Mouse (Mus musculus) lung, embryonic 14.5 days (tissue): ENCODE data around the gene Ahsa1. TPM values are rescaled to one million over a fixed set of nuclear protein-coding genes. Genes with fewer than 3 reads are reported as not detected.

Experiments used
- ATAC-seq: fragments of 200-750 bp; cut with Nextera tagmentation; 2 replicates; pipeline ENCODE4 v1.8.0; 2017; ENCODE audit warnings: mild to moderate bottlenecking, moderate TSS enrichment, moderate library complexity; ENCODE audit not compliant: insufficient read depth
- DNase-seq: peaks from one replicate; pipeline ENCODE4 v3.0.0-alpha.2; 2015
- H3K27ac ChIP-seq: fragments of 300-500 bp; sonication (generic); 2 replicates; pipeline ENCODE4 v1.5.1; 2014; ENCODE audit warnings: low read depth, mild to moderate bottlenecking, moderate library complexity
- H3K27me3 ChIP-seq: fragments of 300-500 bp; sonication (generic); 2 replicates; pipeline ENCODE4 v1.6.1; 2014; ENCODE audit warnings: low read length, control low read depth; ENCODE audit not compliant: insufficient read depth
- H3K36me3 ChIP-seq: fragments of 300-500 bp; sonication (generic); 2 replicates; pipeline ENCODE4 v1.6.1; 2014; ENCODE audit warnings: control low read depth; ENCODE audit not compliant: insufficient read depth
- H3K4me1 ChIP-seq: fragments of 300-500 bp; sonication (generic); 2 replicates; pipeline ENCODE4 v1.6.1; 2014; ENCODE audit warnings: antibody characterized with exemption, control low read depth; ENCODE audit not compliant: insufficient read depth
- H3K4me2 ChIP-seq: fragments of 300-500 bp; sonication (generic); 2 replicates; pipeline ENCODE4 v1.6.1; 2014; ENCODE audit warnings: mild to moderate bottlenecking
- H3K4me3 ChIP-seq: fragments of 300-500 bp; sonication (generic); 2 replicates; pipeline ENCODE4 v1.5.1; 2014; ENCODE audit warnings: low read depth, low read length
- H3K9ac ChIP-seq: fragments of 300-500 bp; sonication (generic); 2 replicates; pipeline ENCODE4 v1.6.1; 2014
- H3K9me3 ChIP-seq: fragments of 300-500 bp; sonication (generic); 2 replicates; pipeline ENCODE4 v1.6.1; 2016; ENCODE audit warnings: low read depth, low read length, control low read depth
- CTCF ChIP-seq: IDR thresholded peaks from 2 replicates; pipeline ENCODE4 v1.5.1; 2016; ENCODE audit warnings: antibody characterized with exemption, low read depth
- WGBS: fragments of 180-500 bp; shearing (Covaris S2); extraction: QIAGEN DNeasy Blood & Tissue Kit; methylation state at CpG from one replicate; pipeline ENCODE4 v1.1.7; 2014; 5-methylcytosine and 5-hydroxymethylcytosine counted together
- microRNA-seq: library from miRNA; unstranded; fragments of <30 nt; microRNA quantifications from one replicate; pipeline ENCODE4, GENCODE M21; 2016; ENCODE audit warnings: borderline number of aligned reads
- polyA plus RNA-seq: library from polyadenylated mRNA; unstranded; fragments of >200 nt; fragmentation: Nextera tagmentation; extraction: Ambion mirVana; gene quantifications from 2 replicates; pipeline ENCODE4 v1.2.1, GENCODE M21; 2014

Gene Ahsa1
- polyA plus RNA-seq, 1 experiment from 2014 or later = 199 TPM

GRCm38 (mm10) chr12:87317951-87318350, 51.7 kb downstream of the Ahsa1 start:
- Histone ChIP-seq H3K4me3 (no peak overlapping the region), H3K4me1 (no peaks in the 10 kb centered on the region), H3K36me3 (no peaks in the 10 kb centered on the region), H3K27me3 (no peaks in the 10 kb centered on the region), H3K9ac (no peak overlapping the region), H3K9me3 (no peaks in the 10 kb centered on the region), H3K27ac (no peak overlapping the region), H3K4me2 (no peak overlapping the region)
- no peak for TF ChIP-seq CTCF
- WGBS = 70% methylated on average over 1 of the region's 1 CpGs
- ATAC-seq = no peak
- no peak for DNase-seq

- Histone ChIP-seq H3K36me3 (peaks cover 2% of the 10 kb centered on the region; the same call in 1 of the 2 replicates), H3K27me3 (no peaks in the 10 kb centered on the region), H3K9ac (no peak overlapping the region), H3K27ac (no peak overlapping the region), H3K4me3 (no peak overlapping the region), H3K4me2 (no peak overlapping the region), H3K4me1 (no peaks in the 10 kb centered on the region), H3K9me3 (no peaks in the 10 kb centered on the region)
- no peak for TF ChIP-seq CTCF
- DNase-seq = no peak
- 71% methylated on average over 3 of the region's 3 CpGs for WGBS
- no peak for ATAC-seq
Measured at GRCm38 (mm10) chr12:87319229-87319628, 53.0 kb downstream of the Ahsa1 start.

Small RNA genes lying within 50 kb of the gene (microRNA-seq; reads per million reads assigned to microRNA genes)
- gene Gm47293 = not detected

Other genes starting within 250 kb of the Ahsa1 start
- gene Tmem63c, start 245.1 kb upstream of the Ahsa1 start, polyA plus RNA-seq = not detected in 2 replicates
- 7.6 and 10.4 TPM in 2 replicates for gene Ngb, start 163.9 kb upstream of the Ahsa1 start, polyA plus RNA-seq
- gene Gstz1, start 119.3 kb upstream of the Ahsa1 start, polyA plus RNA-seq = 39.3 and 40.9 TPM in 2 replicates
- 18.0 and 21.6 TPM in 2 replicates for gene Pomt2, start 118.5 kb upstream of the Ahsa1 start, polyA plus RNA-seq
- gene Samd15, start 66.8 kb upstream of the Ahsa1 start, polyA plus RNA-seq = 1.1 and 1.8 TPM in 2 replicates
- 3.5 and 4.0 TPM in 2 replicates for gene Tmed8, start 66.0 kb upstream of the Ahsa1 start, polyA plus RNA-seq
- 0.58 and 0.72 TPM in 2 replicates for gene Noxred1, start 27.7 kb upstream of the Ahsa1 start, polyA plus RNA-seq
- 42.4 and 46.1 TPM in 2 replicates for gene Vipas39, start 223 bp upstream of the Ahsa1 start, polyA plus RNA-seq
- 0.70 and 1.1 TPM in 2 replicates for gene Ism2, start 33.2 kb downstream of the Ahsa1 start, polyA plus RNA-seq
- 94.6 and 103 TPM in 2 replicates for gene Sptlc2, start 121.9 kb downstream of the Ahsa1 start, polyA plus RNA-seq
- gene Slirp, start 177.4 kb downstream of the Ahsa1 start, polyA plus RNA-seq = 287 and 308 TPM in 2 replicates
- gene Alkbh1, start 177.5 kb downstream of the Ahsa1 start, polyA plus RNA-seq = 49.8 and 62.9 TPM in 2 replicates
- 126 and 131 TPM in 2 replicates for gene Snw1, start 205.8 kb downstream of the Ahsa1 start, polyA plus RNA-seq
- not detected in 2 replicates for gene Gm5788, start 228.2 kb downstream of the Ahsa1 start, polyA plus RNA-seq
- not detected in 2 replicates for gene Gm8300, start 247.8 kb downstream of the Ahsa1 start, polyA plus RNA-seq